Mouse (Mus musculus) lung, postnatal 0 days (tissue): ENCODE measurements around the gene Tfr2.

ENCODE experiments used
- CTCF ChIP-seq: IDR thresholded peaks from 2 replicates; pipeline ENCODE4 v1.5.1; 2016; ENCODE audit warnings: antibody characterized with exemption, mild to moderate bottlenecking
- EP300 ChIP-seq: IDR thresholded peaks from 2 replicates; pipeline ENCODE4 v1.6.1; 2016; ENCODE audit warnings: antibody characterized with exemption, mild to moderate bottlenecking, control low read depth

DNA sequence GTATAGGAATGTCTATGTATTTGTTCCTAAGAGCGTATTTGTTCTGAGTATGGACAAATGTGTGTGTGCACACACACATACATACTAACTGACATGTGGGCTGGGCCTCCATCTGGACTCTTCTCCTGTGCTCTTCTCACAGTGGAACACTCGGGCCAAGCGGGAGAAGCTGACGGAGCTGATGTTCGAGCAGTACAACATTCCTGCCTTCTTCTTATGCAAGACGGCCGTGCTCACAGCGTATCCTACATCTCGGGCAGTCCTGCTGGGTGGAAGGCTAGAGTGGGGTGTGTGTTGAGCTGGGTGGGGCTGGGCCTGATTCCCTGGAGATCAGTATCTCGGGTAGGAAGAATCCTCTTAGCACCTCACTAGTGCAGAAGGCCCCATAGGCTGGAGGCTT is 6.7 kb upstream of the Tfr2 start:
- TF ChIP-seq CTCF, result no peak
- no peak for TF ChIP-seq EP300
